Mouse (Mus musculus) liver, embryonic 11.5 days (tissue): ENCODE results near the gene St6galnac3. TPM values are rescaled to one million over a fixed set of nuclear protein-coding genes. Genes with fewer than 3 reads are reported as not detected.

Experiments used
- ATAC-seq: fragments of 200-750 bp; cut with Nextera tagmentation; replicated peaks from 2 replicates; pipeline ENCODE4 v1.8.0; 2017; ENCODE audit warnings: moderate number of reproducible peaks, mild to moderate bottlenecking, moderate TSS enrichment, moderate library complexity; ENCODE audit not compliant: low FRiP score
- DNase-seq: peaks from one replicate; pipeline ENCODE4 v3.0.0-alpha.2; 2017; ENCODE audit warnings: low spot score
- H3K27ac ChIP-seq: fragments of 300-500 bp; sonication (generic); 2 replicates; pipeline ENCODE4 v1.5.1; 2014; ENCODE audit warnings: mild to moderate bottlenecking, low read depth, low read length, control low read depth
- H3K27me3 ChIP-seq: fragments of 300-500 bp; sonication (generic); replicated peaks from 2 replicates; pipeline ENCODE4 v1.6.1; 2014; ENCODE audit warnings: low read length, mixed read lengths; ENCODE audit not compliant: control insufficient read depth, insufficient read depth
- H3K36me3 ChIP-seq: fragments of 300-500 bp; sonication (generic); 2 replicates; pipeline ENCODE4 v1.6.1; 2014; ENCODE audit warnings: mild to moderate bottlenecking, low read length, moderate library complexity, mixed read lengths; ENCODE audit not compliant: control insufficient read depth, insufficient read depth
- H3K4me1 ChIP-seq: fragments of 300-500 bp; sonication (generic); replicated peaks from 2 replicates; pipeline ENCODE4 v1.6.1; 2014; ENCODE audit warnings: low read length, mixed read lengths; ENCODE audit not compliant: control insufficient read depth, insufficient read depth
- H3K4me2 ChIP-seq: fragments of 300-500 bp; sonication (generic); 2 replicates; pipeline ENCODE4 v1.6.1; 2014; ENCODE audit warnings: mild to moderate bottlenecking, control low read depth, moderate library complexity
- H3K4me3 ChIP-seq: fragments of 300-500 bp; sonication (generic); 2 replicates; pipeline ENCODE4 v1.5.1; 2014; ENCODE audit warnings: low read depth, low read length, control low read depth
- H3K9ac ChIP-seq: fragments of 300-500 bp; sonication (generic); 2 replicates; pipeline ENCODE4 v1.6.1; 2014; ENCODE audit warnings: low read depth, low read length, control low read depth
- H3K9me3 ChIP-seq: fragments of 300-500 bp; sonication (generic); 2 replicates; pipeline ENCODE4 v1.6.1; 2016; ENCODE audit warnings: low read length, inconsistent platforms, mixed read lengths; ENCODE audit not compliant: control insufficient read depth
- WGBS: fragments of 180-500 bp; shearing (Covaris S2); extraction: QIAGEN DNeasy Blood & Tissue Kit; methylation state at CpG from one replicate; pipeline ENCODE4 v1.1.7; 2014; 5-methylcytosine and 5-hydroxymethylcytosine counted together
- polyA plus RNA-seq: library from polyadenylated mRNA; unstranded; fragments of >200 nt; fragmentation: Nextera tagmentation; extraction: Ambion mirVana; gene quantifications from 2 replicates; pipeline ENCODE4 v1.2.1, GENCODE M21; 2014

Gene St6galnac3
- polyA plus RNA-seq, 1 experiment from 2014 or later, result 27.2 TPM

DNA sequence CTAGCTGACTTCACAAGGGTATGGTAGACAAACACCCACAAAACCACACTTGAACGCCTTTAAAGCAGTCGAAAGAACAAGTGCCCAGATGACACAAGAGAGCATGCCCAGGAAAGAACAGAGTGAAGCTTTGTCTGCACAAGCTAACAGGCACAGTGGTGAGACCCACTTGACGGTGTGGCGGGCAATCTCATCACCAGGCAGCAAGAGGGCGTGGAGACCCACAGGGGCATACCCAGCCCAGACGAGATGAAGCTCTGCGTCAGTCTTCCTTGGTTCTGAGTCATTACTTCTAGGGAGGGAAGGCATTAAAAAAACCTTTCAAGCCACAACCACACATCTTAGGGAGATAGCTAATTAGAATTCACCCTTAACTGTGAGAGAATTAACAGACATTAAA lies 79.2 kb downstream of the St6galnac3 start:
- Histone ChIP-seq H3K27ac (no peak overlapping the region), H3K4me3 (no peak overlapping the region), H3K36me3 (no peaks in the 10 kb centered on the region), H3K9ac (no peak overlapping the region), H3K9me3 (no peaks in the 10 kb centered on the region), H3K4me1 (no peaks in the 10 kb centered on the region; the same call in 1 of the 2 replicates), H3K4me2 (no peak overlapping the region), H3K27me3 (no peaks in the 10 kb centered on the region)
- 86% methylated on average over 7 of the region's 7 CpGs for WGBS
- DNase-seq, result no peak
- ATAC-seq, result no peak

DNA sequence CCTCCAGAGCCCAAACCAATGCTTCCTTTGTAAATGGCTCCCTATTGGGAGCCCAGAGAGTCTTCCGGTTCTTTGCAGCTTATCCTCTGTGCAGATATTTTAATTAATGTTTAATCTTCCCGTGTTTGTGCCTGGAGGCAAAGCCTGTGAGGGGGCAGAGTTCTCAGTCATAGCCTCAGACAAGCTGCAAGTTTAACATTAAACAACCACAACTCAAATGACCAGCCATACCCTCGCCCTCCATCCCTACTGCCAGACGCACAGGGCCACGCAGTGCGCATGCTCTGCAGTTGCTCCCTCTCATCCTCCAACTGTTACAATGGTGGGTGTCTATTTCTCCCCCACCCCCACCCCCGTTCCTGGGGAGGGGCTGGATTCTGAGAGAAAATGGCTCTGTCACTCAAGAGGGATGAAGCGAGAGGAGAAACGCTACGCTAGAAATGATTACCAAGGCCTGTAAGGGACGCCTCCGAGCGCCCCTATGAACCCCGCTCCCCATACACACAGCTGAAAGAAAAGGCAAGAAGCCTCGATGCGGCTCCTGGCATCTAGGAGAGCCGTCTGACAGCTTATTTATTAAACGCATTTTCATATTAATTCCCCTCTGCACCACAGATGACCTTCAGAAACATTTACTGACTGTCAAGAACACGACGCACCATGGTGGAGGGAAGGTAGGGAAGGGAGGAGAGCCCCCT lies 81.0 kb downstream of the St6galnac3 start:
- H3K9ac ChIP-seq, result no peak overlapping the region
- H3K36me3 ChIP-seq, result no peaks in the 10 kb centered on the region
- no peak overlapping the region for H3K4me2 ChIP-seq
- DNase-seq, result no peak
- H3K4me1 ChIP-seq, result no peaks in the 10 kb centered on the region; the same call in 1 of the 2 replicates
- H3K9me3 ChIP-seq, result no peaks in the 10 kb centered on the region
- H3K4me3 ChIP-seq, result no peak overlapping the region
- no peak for ATAC-seq
- 83% methylated on average over 20 of the region's 20 CpGs for WGBS
- H3K27me3 ChIP-seq, result no peaks in the 10 kb centered on the region
- no peak overlapping the region for H3K27ac ChIP-seq

DNA sequence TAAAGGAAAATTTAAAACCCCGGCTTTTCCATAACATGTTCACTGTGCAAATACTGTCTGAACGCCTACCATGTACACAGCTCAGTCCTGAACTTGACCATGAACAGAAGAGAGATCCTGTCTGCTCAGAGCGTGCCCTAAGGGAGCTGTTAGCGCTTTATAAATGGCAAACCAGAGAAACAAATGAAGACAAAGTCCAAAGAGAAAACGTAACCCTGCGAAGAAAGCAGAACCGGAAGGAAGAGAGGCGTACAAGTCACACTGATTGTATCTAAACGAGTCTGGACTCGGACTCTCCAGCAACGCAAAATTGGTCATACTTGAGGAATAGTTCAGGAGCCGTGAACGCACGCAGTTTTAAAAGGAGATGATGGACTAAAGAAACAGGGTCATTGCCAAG lies 82.1 kb downstream of the St6galnac3 start:
- ATAC-seq, result no peak
- Histone ChIP-seq H3K27me3 (no peaks in the 10 kb centered on the region), H3K4me2 (no peak overlapping the region), H3K27ac (no peak overlapping the region), H3K36me3 (no peaks in the 10 kb centered on the region), H3K9me3 (no peaks in the 10 kb centered on the region), H3K4me3 (no peak overlapping the region), H3K9ac (no peak overlapping the region), H3K4me1 (no peaks in the 10 kb centered on the region; the same call in 1 of the 2 replicates)
- WGBS, result 88% methylated on average over 14 of the region's 14 CpGs
- DNase-seq, result no peak

DNA sequence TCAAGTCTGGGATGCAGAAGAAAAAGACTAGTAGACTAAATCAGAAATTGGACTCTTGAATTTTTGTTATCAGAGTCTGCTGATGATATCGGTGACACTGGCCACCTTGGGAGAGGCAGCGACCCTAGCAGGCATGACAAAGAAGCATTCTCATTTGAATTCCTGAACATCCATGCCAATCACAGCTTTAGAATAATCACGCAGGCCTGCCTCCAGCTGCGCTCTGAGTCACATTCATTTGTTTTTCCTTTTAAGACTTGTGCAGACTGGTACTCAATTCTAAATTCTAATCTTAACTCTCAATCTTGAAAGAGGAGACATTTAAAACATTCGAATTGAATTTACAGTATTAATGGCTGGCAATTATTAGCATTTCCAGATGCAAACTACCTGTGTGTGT lies 83.2 kb downstream of the St6galnac3 start:
- no peaks in the 10 kb centered on the region for H3K36me3 ChIP-seq
- ATAC-seq (no peak), DNase-seq (no peak)
- no peaks in the 10 kb centered on the region for H3K9me3 ChIP-seq
- H3K9ac ChIP-seq, result no peak overlapping the region
- no peaks in the 10 kb centered on the region for H3K27me3 ChIP-seq
- 89% methylated on average over 5 of the region's 5 CpGs for WGBS
- no peak overlapping the region for H3K4me2 ChIP-seq
- no peak overlapping the region for H3K27ac ChIP-seq
- H3K4me3 ChIP-seq, result no peak overlapping the region
- H3K4me1 ChIP-seq, result peaks cover 4% of the 10 kb centered on the region; the same call in 1 of the 2 replicates

DNA sequence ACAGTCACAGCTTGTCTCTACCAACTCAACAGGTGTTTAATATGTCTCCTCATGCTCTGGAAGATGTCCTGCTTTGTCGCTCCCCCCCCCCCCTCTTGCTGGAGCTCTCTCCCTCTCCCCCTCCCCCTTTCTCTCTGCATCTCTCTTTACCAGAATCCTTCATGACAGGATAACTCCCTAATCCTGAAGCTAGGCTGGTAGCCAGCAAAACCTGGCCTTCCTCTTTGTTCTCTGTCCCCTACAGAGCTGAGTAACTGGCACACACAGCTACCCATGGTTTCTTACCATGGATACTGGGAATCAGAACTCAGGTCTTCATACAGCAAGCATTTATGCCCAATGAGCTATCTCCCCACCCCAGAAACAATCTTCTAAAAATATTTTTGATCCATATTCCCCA lies 87.6 kb downstream of the St6galnac3 start:
- Histone ChIP-seq H3K4me3 (no peak overlapping the region), H3K9me3 (no peaks in the 10 kb centered on the region), H3K9ac (no peak overlapping the region), H3K27me3 (no peaks in the 10 kb centered on the region), H3K36me3 (no peaks in the 10 kb centered on the region), H3K4me2 (no peak overlapping the region), H3K4me1 (peaks cover 7% of the 10 kb centered on the region; the same call in 1 of the 2 replicates), H3K27ac (no peak overlapping the region)
- DNase-seq, result no peak
- ATAC-seq, result no peak
- 80% methylated on average over 1 of the region's 1 CpGs for WGBS

DNA sequence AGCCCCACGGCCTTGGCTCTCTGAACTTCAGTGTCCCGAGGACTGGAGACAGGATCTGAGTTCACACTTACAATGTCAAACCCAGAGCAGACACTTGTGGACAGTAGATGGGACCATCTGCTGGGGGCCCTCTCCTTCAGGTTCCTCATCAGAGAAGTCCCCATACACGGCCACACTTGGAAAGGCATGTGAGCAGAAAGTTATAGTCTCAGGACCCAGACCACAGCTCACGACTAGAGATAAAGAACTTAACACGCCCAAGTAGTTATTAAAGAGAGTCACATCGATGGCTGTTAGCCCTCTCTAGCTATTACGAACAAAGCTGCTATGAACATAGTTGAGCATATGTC lies 88.2 kb downstream of the St6galnac3 start:
- Histone ChIP-seq H3K36me3 (no peaks in the 10 kb centered on the region), H3K9me3 (no peaks in the 10 kb centered on the region), H3K4me3 (no peak overlapping the region), H3K27ac (no peak overlapping the region), H3K9ac (no peak overlapping the region), H3K4me1 (peaks cover 7% of the 10 kb centered on the region; the same call in 1 of the 2 replicates), H3K4me2 (no peak overlapping the region), H3K27me3 (no peaks in the 10 kb centered on the region)
- WGBS, result 50% methylated on average over 7 of the region's 7 CpGs
- ATAC-seq (no peak), DNase-seq (no peak)

DNA sequence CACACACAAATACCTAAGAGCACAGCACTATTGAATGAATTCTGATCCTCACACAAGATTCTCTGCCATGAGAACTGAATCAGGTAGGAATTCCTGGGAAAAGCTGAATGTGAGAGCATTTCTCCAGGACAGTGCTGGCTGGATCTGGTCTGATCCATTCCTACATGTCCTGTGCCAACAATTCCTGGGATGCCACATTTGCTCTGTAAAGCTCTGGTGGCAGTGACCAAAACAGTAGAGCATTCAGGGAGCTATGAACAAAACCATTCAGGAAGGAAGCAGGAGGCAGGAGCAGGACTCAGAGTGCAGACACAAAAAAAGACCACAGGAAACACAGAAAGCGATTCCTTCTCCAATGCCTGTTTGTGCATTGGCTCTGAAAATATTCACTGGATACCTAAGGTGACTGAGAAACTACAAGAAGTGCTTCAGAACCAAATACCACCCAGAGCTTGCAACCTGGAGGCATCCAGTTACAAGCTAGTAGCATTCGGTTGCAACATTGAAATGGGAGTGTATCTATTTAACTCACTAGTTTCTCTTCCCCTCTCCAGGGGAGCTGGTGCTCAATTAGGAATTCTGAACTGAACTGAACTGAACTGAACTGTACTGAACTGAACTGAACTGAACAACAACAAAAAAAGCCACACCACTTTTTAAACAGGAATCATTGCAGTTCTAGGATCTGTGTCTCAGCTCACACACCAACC lies 88.7 kb downstream of the St6galnac3 start:
- Histone ChIP-seq H3K4me3 (no peak overlapping the region), H3K4me2 (no peak overlapping the region), H3K9ac (no peak overlapping the region), H3K36me3 (no peaks in the 10 kb centered on the region), H3K4me1 (peaks cover 7% of the 10 kb centered on the region; the same call in 1 of the 2 replicates), H3K9me3 (no peaks in the 10 kb centered on the region), H3K27ac (no peak overlapping the region), H3K27me3 (no peaks in the 10 kb centered on the region)
- ATAC-seq (no peak), DNase-seq (no peak)
- 51% methylated on average over 2 of the region's 2 CpGs for WGBS

DNA sequence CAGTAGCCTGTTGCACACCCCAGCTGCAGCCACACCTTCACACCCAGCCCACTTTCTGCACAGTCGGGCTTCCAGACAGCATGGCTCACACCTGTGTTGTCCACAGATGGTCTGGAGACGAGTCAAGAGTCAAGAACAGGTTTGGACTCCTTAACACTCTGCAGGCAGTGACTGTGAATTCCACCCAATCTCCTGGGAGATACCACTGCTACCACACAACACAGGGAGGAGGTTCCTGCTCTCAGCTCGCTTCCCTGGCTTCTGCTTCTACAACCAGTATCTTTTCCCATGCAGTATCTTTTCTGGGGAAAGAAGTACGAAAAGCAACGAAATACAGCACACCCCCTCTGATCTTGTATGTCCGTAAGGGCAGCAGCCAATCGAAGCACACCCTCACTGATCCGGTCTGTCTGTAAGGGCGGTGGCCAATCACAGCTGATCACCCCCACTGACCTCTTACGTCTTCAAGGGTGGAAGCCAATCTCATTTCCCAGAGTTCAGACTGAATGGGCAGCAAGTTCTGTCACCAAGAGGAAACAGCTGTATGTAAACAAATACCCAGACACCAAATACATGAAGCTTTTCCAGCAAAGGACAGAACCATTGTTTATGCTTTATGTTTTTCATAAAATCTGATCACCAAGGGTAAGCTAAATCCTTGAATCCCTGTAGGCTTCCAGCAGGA lies 92.8 kb downstream of the St6galnac3 start:
- Histone ChIP-seq H3K4me2 (no peak overlapping the region), H3K36me3 (no peaks in the 10 kb centered on the region), H3K27me3 (no peaks in the 10 kb centered on the region), H3K4me1 (peaks cover 6% of the 10 kb centered on the region; the same call in 1 of the 2 replicates), H3K9me3 (no peaks in the 10 kb centered on the region), H3K4me3 (no peak overlapping the region), H3K27ac (no peak overlapping the region), H3K9ac (no peak overlapping the region)
- no peak for ATAC-seq
- 76% methylated on average over 10 of the region's 10 CpGs for WGBS
- DNase-seq, result no peak
